9 mouse cellular contexts compared by ENCODE assay signal in genomic region chr10:81190912-81191321, GRCm38 (mm10). TPM values are rescaled to one million over a fixed set of nuclear protein-coding genes. Genes with fewer than 3 reads are reported as not detected.
DNase-seq lines count a peak whose midpoint lies in the region; ATAC-seq and TF ChIP-seq lines count a peak whose summit lies in the region.
"Had no signal": no experiment of that assay in that cellular context is flagged by ENCODE, and none has a peak within 500 bp of the region (broad histone marks: within the 10 kb centered on the region; RNA-seq: fewer than 3 reads in every experiment).

No protein-coding gene starts in this region.

- DNase-seq in hindbrain, postnatal 0 days (ENCODE audit: low spot score), result no peak
- DNase-seq in liver, embryonic 13.5 days, result no peak
- DNase-seq in spleen, postnatal 36 days (ENCODE audit: low spot score in 2 of 2), result no peak
- DNase-seq in spleen, postnatal 10 days (ENCODE audit: low spot score in 2 of 2), result no peak
- no peak for DNase-seq in left cerebral cortex, adult 18-20 months (ENCODE audit: low spot score in 2 of 2)

- no peak overlapping the region for H3K27ac ChIP-seq in hindbrain, postnatal 0 days
- H3K27ac ChIP-seq in hindbrain, embryonic 16.5 days (ENCODE audit: low read depth, low read length), result no peak overlapping the region
- H3K27ac ChIP-seq in ES-Bruce4 (ENCODE audit: insufficient read depth, low read length), result no peak overlapping the region
- H3K27ac ChIP-seq in embryonic facial prominence, embryonic 12.5 days, result no peak overlapping the region
- H3K27ac ChIP-seq in liver, embryonic 13.5 days, result peak overlapping the region; percentile 50; the same call in 1 of the 2 replicates

- no peak for ATAC-seq in hindbrain, postnatal 0 days
- ATAC-seq in hindbrain, embryonic 16.5 days, result no peak
- 0 out of 2 replicates have a peak, but pooled peaks have one; percentile 1 for ATAC-seq in embryonic facial prominence, embryonic 12.5 days (ENCODE audit: insufficient number of reproducible peaks, insufficient read depth, low FRiP score, low TSS enrichment)
- peak; percentile 7; the same call in 1 of the 2 replicates for ATAC-seq in liver, embryonic 13.5 days (ENCODE audit: low read depth)

- TF ChIP-seq EP300 in ES-Bruce4 (IDR thresholded peaks at IDR 0.05; ENCODE audit: insufficient read depth, low read depth, low read length), result no peak

- H3K36me3 ChIP-seq in hindbrain, postnatal 0 days (ENCODE audit: insufficient read depth, low read length), result peaks cover 20% of the 10 kb centered on the region; the same call in 1 of the 2 replicates
- H3K36me3 ChIP-seq in hindbrain, embryonic 16.5 days (ENCODE audit: control insufficient read depth, insufficient read depth, low read length), result peaks cover 11% of the 10 kb centered on the region
- H3K36me3 ChIP-seq in ES-Bruce4 (ENCODE audit: control insufficient read depth, insufficient read depth, low read length, poor library complexity, severe bottlenecking), result no peaks in the 10 kb centered on the region
- peaks cover 35% of the 10 kb centered on the region for H3K36me3 ChIP-seq in embryonic facial prominence, embryonic 12.5 days
- H3K36me3 ChIP-seq in liver, embryonic 13.5 days, result peaks cover 37% of the 10 kb centered on the region

- no peaks in the 10 kb centered on the region for H3K9me3 ChIP-seq in hindbrain, postnatal 0 days (ENCODE audit: low read length)
- H3K9me3 ChIP-seq in hindbrain, embryonic 16.5 days (ENCODE audit: control insufficient read depth, low read length), result no peaks in the 10 kb centered on the region
- no peaks in the 10 kb centered on the region for H3K9me3 ChIP-seq in ES-Bruce4 (replicated peaks; ENCODE audit: control insufficient read depth, insufficient read depth, low read length, poor library complexity, severe bottlenecking)
- H3K9me3 ChIP-seq in embryonic facial prominence, embryonic 12.5 days, result no peaks in the 10 kb centered on the region
- H3K9me3 ChIP-seq in liver, embryonic 13.5 days (replicated peaks), result no peaks in the 10 kb centered on the region

- H3K27me3 ChIP-seq in hindbrain, postnatal 0 days (ENCODE audit: insufficient read depth, low read length), result peaks cover 8% of the 10 kb centered on the region; the same call in 1 of the 2 replicates
- peaks cover 5% of the 10 kb centered on the region for H3K27me3 ChIP-seq in hindbrain, embryonic 16.5 days (replicated peaks; ENCODE audit: control insufficient read depth, insufficient read depth, low read length)
- no peaks in the 10 kb centered on the region for H3K27me3 ChIP-seq in ES-Bruce4 (ENCODE audit: control insufficient read depth, insufficient read depth, low read length, poor library complexity, severe bottlenecking)
- H3K27me3 ChIP-seq in embryonic facial prominence, embryonic 12.5 days, result peaks cover 29% of the 10 kb centered on the region
- peaks cover 35% of the 10 kb centered on the region for H3K27me3 ChIP-seq in liver, embryonic 13.5 days

- WGBS in hindbrain, postnatal 0 days, result 79% methylated on average over 6 of the region's 6 CpGs
- 67% methylated on average over 6 of the region's 6 CpGs for WGBS in hindbrain, embryonic 16.5 days
- WGBS in embryonic facial prominence, embryonic 12.5 days, result 76% methylated on average over 6 of the region's 6 CpGs
- WGBS in liver, embryonic 13.5 days (ENCODE audit: insufficient replicate concordance), result 33% methylated on average over 6 of the region's 6 CpGs

- no peak overlapping the region for H3K4me2 ChIP-seq in hindbrain, postnatal 0 days (ENCODE audit: low read depth, low read length)
- no peak overlapping the region for H3K4me2 ChIP-seq in hindbrain, embryonic 16.5 days (ENCODE audit: low read length)
- no peak overlapping the region for H3K4me2 ChIP-seq in embryonic facial prominence, embryonic 12.5 days (replicated peaks)
- H3K4me2 ChIP-seq in liver, embryonic 13.5 days, result no peak overlapping the region

- H3K4me1 ChIP-seq in hindbrain, postnatal 0 days (ENCODE audit: insufficient read depth, low read length), result peaks cover 9% of the 10 kb centered on the region; the same call in 1 of the 2 replicates
- H3K4me1 ChIP-seq in hindbrain, embryonic 16.5 days (ENCODE audit: control insufficient read depth, insufficient read depth, low read depth, low read length), result peaks cover 19% of the 10 kb centered on the region
- no peaks in the 10 kb centered on the region for H3K4me1 ChIP-seq in ES-Bruce4 (ENCODE audit: control insufficient read depth, insufficient read depth, low read length)
- 0 out of 2 replicates have a peak, but pooled peaks cover 15% of the 10 kb centered on the region for H3K4me1 ChIP-seq in embryonic facial prominence, embryonic 12.5 days
- peaks cover 57% of the 10 kb centered on the region for H3K4me1 ChIP-seq in liver, embryonic 13.5 days (replicated peaks)

- no peak overlapping the region for H3K4me3 ChIP-seq in hindbrain, postnatal 0 days (ENCODE audit: low read length)
- no peak overlapping the region for H3K4me3 ChIP-seq in hindbrain, embryonic 16.5 days (ENCODE audit: low read length)
- H3K4me3 ChIP-seq in ES-Bruce4 (ENCODE audit: low read depth, low read length), result no peak overlapping the region
- H3K4me3 ChIP-seq in embryonic facial prominence, embryonic 12.5 days, result no peak overlapping the region
- H3K4me3 ChIP-seq in liver, embryonic 13.5 days (replicated peaks), result no peak overlapping the region

- TF ChIP-seq POLR2A in ES-Bruce4 (IDR thresholded peaks at IDR 0.05; ENCODE audit: insufficient read depth, low read length), result no peak

- TF ChIP-seq CTCF in hindbrain, postnatal 0 days (IDR thresholded peaks at IDR 0.05; ENCODE audit: low read depth), result peak; percentile 44
- TF ChIP-seq CTCF in ES-Bruce4 (IDR thresholded peaks at IDR 0.05; ENCODE audit: low read depth, low read length), result peak; percentile 57

- no peak overlapping the region for H3K9ac ChIP-seq in hindbrain, postnatal 0 days (replicated peaks; ENCODE audit: low read length)
- H3K9ac ChIP-seq in hindbrain, embryonic 16.5 days (ENCODE audit: low read depth, low read length), result no peak overlapping the region
- no peak overlapping the region for H3K9ac ChIP-seq in ES-Bruce4 (ENCODE audit: low read depth, poor library complexity, severe bottlenecking)
- H3K9ac ChIP-seq in embryonic facial prominence, embryonic 12.5 days, result no peak overlapping the region
- H3K9ac ChIP-seq in liver, embryonic 13.5 days, result peak overlapping the region; percentile 23; the same call in 1 of the 2 replicates

RNA-seq across cellular contexts. Expression of gene 4930442H23Rik, which starts 7.3 kb away (rescaled TPM):
- not detected in 2 replicates for total RNA-seq in hindbrain, postnatal 0 days (2014; rRNA removed)
- 0.26 TPM in 1 of 2 replicates, not detected in the other for polyA plus RNA-seq in hindbrain, postnatal 0 days (2015; fragmentation: Nextera tagmentation; extraction: Ambion mirVana)
- polyA plus RNA-seq in hindbrain, embryonic 16.5 days (2015; fragmentation: Nextera tagmentation; extraction: Ambion mirVana), result not detected in 2 replicates
- polyA plus RNA-seq in ES-Bruce4 (2011; ENCODE audit: insufficient read depth, insufficient read length, low read depth, missing spikeins), result not detected in 2 replicates
- not detected in 2 replicates for polyA plus RNA-seq in embryonic facial prominence, embryonic 12.5 days (2016; fragmentation: Nextera tagmentation; extraction: Ambion mirVana)
- 0.08 TPM in 1 of 2 replicates, not detected in the other for polyA plus RNA-seq in liver, embryonic 13.5 days (2015; fragmentation: Nextera tagmentation; extraction: Ambion mirVana)
- not detected for total RNA-seq in left cerebral cortex, adult 18-20 months (2021)
- total RNA-seq: layer of hippocampus, postnatal 10 days had no signal

RNA-seq across cellular contexts. Expression of gene Dapk3, which starts 8.1 kb away (rescaled TPM):
- 69.7 and 80.9 TPM in 2 replicates for total RNA-seq in hindbrain, postnatal 0 days (2014; rRNA removed)
- 52.3 and 56.1 TPM in 2 replicates for polyA plus RNA-seq in hindbrain, postnatal 0 days (2015; fragmentation: Nextera tagmentation; extraction: Ambion mirVana)
- 49.0 and 58.7 TPM in 2 replicates for polyA plus RNA-seq in hindbrain, embryonic 16.5 days (2015; fragmentation: Nextera tagmentation; extraction: Ambion mirVana)
- 61.2 and 64.8 TPM in 2 replicates for polyA plus RNA-seq in ES-Bruce4 (2011; ENCODE audit: insufficient read depth, insufficient read length, low read depth, missing spikeins)
- 79.5 and 85.3 TPM in 2 replicates for polyA plus RNA-seq in embryonic facial prominence, embryonic 12.5 days (2016; fragmentation: Nextera tagmentation; extraction: Ambion mirVana)
- 19.3 and 20.9 TPM in 2 replicates for polyA plus RNA-seq in liver, embryonic 13.5 days (2015; fragmentation: Nextera tagmentation; extraction: Ambion mirVana)
- 10 to 100 TPM; 77.4 to 80.3 TPM for total RNA-seq in left cerebral cortex, adult 18-20 months (2021)

RNA-seq across cellular contexts. Expression of gene Nmrk2, which starts 10.9 kb away (rescaled TPM):
- total RNA-seq in hindbrain, postnatal 0 days (2014; rRNA removed), result 0.31 and 0.58 TPM in 2 replicates
- 0.15 and 0.25 TPM in 2 replicates for polyA plus RNA-seq in hindbrain, postnatal 0 days (2015; fragmentation: Nextera tagmentation; extraction: Ambion mirVana)
- 0.09 and 0.24 TPM in 2 replicates for polyA plus RNA-seq in hindbrain, embryonic 16.5 days (2015; fragmentation: Nextera tagmentation; extraction: Ambion mirVana)
- not detected in 2 replicates for polyA plus RNA-seq in ES-Bruce4 (2011; ENCODE audit: insufficient read depth, insufficient read length, low read depth, missing spikeins)
- 0.20 TPM in 1 of 2 replicates, not detected in the other for polyA plus RNA-seq in embryonic facial prominence, embryonic 12.5 days (2016; fragmentation: Nextera tagmentation; extraction: Ambion mirVana)
- not detected in 2 replicates for polyA plus RNA-seq in liver, embryonic 13.5 days (2015; fragmentation: Nextera tagmentation; extraction: Ambion mirVana)
- total RNA-seq in left cerebral cortex, adult 18-20 months (2021), result not detected

RNA-seq across cellular contexts. Expression of gene Eef2, which starts 14.5 kb away (rescaled TPM):
- 2,095 and 2,196 TPM in 2 replicates for total RNA-seq in hindbrain, postnatal 0 days (2014; rRNA removed)
- 422 and 434 TPM in 2 replicates for polyA plus RNA-seq in hindbrain, postnatal 0 days (2015; fragmentation: Nextera tagmentation; extraction: Ambion mirVana)
- polyA plus RNA-seq in hindbrain, embryonic 16.5 days (2015; fragmentation: Nextera tagmentation; extraction: Ambion mirVana), result 525 and 551 TPM in 2 replicates
- 2,442 and 2,478 TPM in 2 replicates for polyA plus RNA-seq in ES-Bruce4 (2011; ENCODE audit: insufficient read depth, insufficient read length, low read depth, missing spikeins)
- polyA plus RNA-seq in embryonic facial prominence, embryonic 12.5 days (2016; fragmentation: Nextera tagmentation; extraction: Ambion mirVana), result 552 and 562 TPM in 2 replicates
- 369 and 384 TPM in 2 replicates for polyA plus RNA-seq in liver, embryonic 13.5 days (2015; fragmentation: Nextera tagmentation; extraction: Ambion mirVana)
- total RNA-seq in left cerebral cortex, adult 18-20 months (2021), result 100 to 1,000 TPM; 899 to 919 TPM

RNA-seq across cellular contexts. Expression of gene Pias4, which starts 23.2 kb away (rescaled TPM):
- total RNA-seq in hindbrain, postnatal 0 days (2014; rRNA removed), result 33.9 and 46.4 TPM in 2 replicates
- polyA plus RNA-seq in hindbrain, postnatal 0 days (2015; fragmentation: Nextera tagmentation; extraction: Ambion mirVana), result 32.0 and 33.7 TPM in 2 replicates
- polyA plus RNA-seq in hindbrain, embryonic 16.5 days (2015; fragmentation: Nextera tagmentation; extraction: Ambion mirVana), result 47.1 and 56.9 TPM in 2 replicates
- 36.8 and 44.9 TPM in 2 replicates for polyA plus RNA-seq in ES-Bruce4 (2011; ENCODE audit: insufficient read depth, insufficient read length, low read depth, missing spikeins)
- polyA plus RNA-seq in embryonic facial prominence, embryonic 12.5 days (2016; fragmentation: Nextera tagmentation; extraction: Ambion mirVana), result 57.5 and 62.0 TPM in 2 replicates
- polyA plus RNA-seq in liver, embryonic 13.5 days (2015; fragmentation: Nextera tagmentation; extraction: Ambion mirVana), result 23.5 and 23.8 TPM in 2 replicates
- 10 to 100 TPM; 27.8 to 28.8 TPM for total RNA-seq in left cerebral cortex, adult 18-20 months (2021)

Comparison
In these comparisons a context has a peak if more than half of its experiments do, and no peak if none do; other contexts are left out.
1. ATAC-seq: peak in embryonic facial prominence, embryonic 12.5 days (single experiment) and liver, embryonic 13.5 days (single experiment); none in hindbrain, postnatal 0 days (single experiment) and hindbrain, embryonic 16.5 days (single experiment).